Mouse (Mus musculus) stomach, postnatal 0 days (tissue): ENCODE measurements around the gene Gnmt.

Experiments
- CTCF ChIP-seq: IDR thresholded peaks from 2 replicates; pipeline ENCODE4 v1.5.1; 2016; ENCODE audit warnings: antibody characterized with exemption, low read depth, mild to moderate bottlenecking, moderate library complexity
- EP300 ChIP-seq: optimal IDR thresholded peaks from 2 replicates; pipeline ENCODE3; 2016; ENCODE audit warnings: antibody characterized with exemption

DNA sequence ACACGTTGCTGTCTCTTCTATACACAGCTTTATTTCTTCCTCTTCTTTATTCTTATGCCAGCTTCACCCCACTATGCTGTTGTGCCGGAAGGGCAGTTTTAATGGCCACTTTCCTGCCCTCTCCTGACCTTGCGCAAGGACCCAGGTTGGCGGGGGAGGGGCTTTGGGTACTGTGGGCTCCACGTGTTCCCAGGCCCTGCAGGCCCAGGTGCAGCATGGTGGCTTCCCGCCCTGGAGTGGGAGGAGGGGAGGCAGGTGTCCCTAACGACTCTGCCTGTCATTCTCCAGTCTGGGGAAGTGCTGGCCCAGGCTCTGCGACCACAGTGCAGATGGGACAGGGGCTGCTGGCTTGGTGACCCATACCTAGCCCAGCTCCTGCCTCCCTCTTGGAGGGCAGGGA, 38.9 kb upstream of the Gnmt start:
- TF ChIP-seq CTCF (no peak), EP300 (no peak)
